Mouse (Mus musculus) cerebellum, adult 9-11 months (tissue): ENCODE data around the gene Hgd.

Experiments
- DNase-seq: peaks from one replicate; pipeline ENCODE4 v3.0.0; 2022

Hgd gene

GRCm38 (mm10) chr16:37635095-37635494 is 55.1 kb downstream of the Hgd start:
- no peak for DNase-seq

- DNase-seq, result no peak
Observed at GRCm38 (mm10) chr16:37636107-37636506, 56.2 kb downstream of the Hgd start.

GRCm38 (mm10) chr16:37637802-37638201 is 57.8 kb downstream of the Hgd start:
- no peak for DNase-seq

GRCm38 (mm10) chr16:37640522-37640921 is 60.6 kb downstream of the Hgd start:
- DNase-seq, result peak; percentile 72

GRCm38 (mm10) chr16:37644486-37644885 is 64.5 kb downstream of the Hgd start:
- no peak for DNase-seq

- DNase-seq, result no peak
Observed at GRCm38 (mm10) chr16:37645211-37645610, 65.3 kb downstream of the Hgd start.

- no peak for DNase-seq
Observed at GRCm38 (mm10) chr16:37645799-37646198, 65.8 kb downstream of the Hgd start.

GRCm38 (mm10) chr16:37647067-37647466 is 67.1 kb downstream of the Hgd start:
- no peak for DNase-seq

- no peak for DNase-seq
Observed at GRCm38 (mm10) chr16:37647936-37648335, 68.0 kb downstream of the Hgd start.

GRCm38 (mm10) chr16:37649068-37649467 is 69.1 kb downstream of the Hgd start:
- no peak for DNase-seq

GRCm38 (mm10) chr16:37651467-37651866 is 71.5 kb downstream of the Hgd start:
- DNase-seq, result no peak

- no peak for DNase-seq
Observed at GRCm38 (mm10) chr16:37652654-37653053, 72.7 kb downstream of the Hgd start.

- no peak for DNase-seq
Observed at GRCm38 (mm10) chr16:37653058-37653457, 73.1 kb downstream of the Hgd start.

- peak; percentile 98 for DNase-seq
Observed at GRCm38 (mm10) chr16:37653731-37654657, 74.0 kb downstream of the Hgd start, which contains the start of gene Ndufb4. TSS of gene Ndufb4 (minus strand) at chr16:37654453.

- no peak for DNase-seq
Observed at GRCm38 (mm10) chr16:37654831-37655455, 75.0 kb downstream of the Hgd start.

GRCm38 (mm10) chr16:37655756-37656347 is 75.9 kb downstream of the Hgd start:
- no peak for DNase-seq

GRCm38 (mm10) chr16:37656796-37657195 is 76.8 kb downstream of the Hgd start:
- no peak for DNase-seq

- DNase-seq, result no peak
Observed at GRCm38 (mm10) chr16:37663643-37664459, 83.9 kb downstream of the Hgd start.

- no peak for DNase-seq
Observed at GRCm38 (mm10) chr16:37665394-37665935, 85.5 kb downstream of the Hgd start.

- no peak for DNase-seq
Observed at GRCm38 (mm10) chr16:37670666-37671283, 90.8 kb downstream of the Hgd start.

- DNase-seq, result peak; percentile 33
Observed at GRCm38 (mm10) chr16:37675326-37675725, 95.4 kb downstream of the Hgd start.
